Mouse (Mus musculus) regulatory T cell (primary cell): ENCODE data around the gene Pidd1.
"Not testable (repeated sequence)": the region's sequence is repeated elsewhere in the genome, so short reads cannot be mapped to it uniquely, and the experiment has no call there.

Source experiments
- in situ Hi-C: fragments of 300-600 bp; cut with MboI, MseI; formaldehyde crosslinking; loops from one replicate; pipeline ENCODE4 v1.15.1; 2025; ENCODE audit warnings: high pct_unique_total_duplicates

Pidd1 gene

GRCm38 (mm10) chr7:141460391-141461113 is 16.7 kb upstream of the Pidd1 start, which contains the start of gene Cracr2b:
Gene Cracr2b (plus strand): TSS chr7:141461094.
- in situ Hi-C loops, result no loop called here

DNA sequence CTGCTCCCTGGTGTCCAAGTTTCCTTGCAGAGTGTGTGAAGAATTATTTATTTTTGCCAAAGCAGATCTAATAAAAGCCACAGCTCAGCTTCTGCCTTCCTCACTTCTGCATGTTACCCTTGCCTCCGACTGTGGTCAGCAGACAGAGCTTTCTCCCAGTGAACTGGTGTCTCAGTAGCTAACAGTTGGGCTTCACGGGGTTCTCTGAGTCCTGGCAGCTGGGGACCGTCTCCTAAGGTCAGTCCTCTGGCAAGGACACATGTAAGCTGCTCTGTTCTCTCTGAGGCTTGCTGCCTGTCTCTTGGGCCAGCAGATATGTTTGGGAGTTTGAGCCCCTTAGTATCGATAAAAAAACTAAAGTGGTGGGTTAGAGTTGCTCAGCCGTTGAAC is 16.2 kb upstream of the Pidd1 start:
- in situ Hi-C loops, result no loop called here

DNA sequence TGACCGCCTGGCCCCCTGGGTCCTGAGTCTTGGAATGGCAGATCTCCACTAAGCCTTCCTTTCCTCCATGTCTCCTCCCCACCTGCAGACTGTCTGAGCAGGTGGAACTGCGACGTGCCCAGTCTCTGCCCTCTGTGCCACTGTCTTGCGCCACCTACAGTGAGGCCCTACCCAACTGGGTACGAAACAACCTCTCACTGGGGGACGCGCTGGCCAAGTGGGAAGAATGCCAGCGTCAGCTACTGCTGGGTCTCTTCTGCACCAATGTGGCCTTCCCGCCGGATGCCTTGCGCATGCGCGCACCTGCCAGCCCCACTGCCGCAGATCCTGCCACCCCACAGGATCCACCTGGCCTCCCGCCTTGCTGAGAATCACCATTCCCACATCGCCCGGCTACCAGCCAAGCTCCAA is 15.5 kb upstream of the Pidd1 start:
- in situ Hi-C loops, result no loop called here

DNA sequence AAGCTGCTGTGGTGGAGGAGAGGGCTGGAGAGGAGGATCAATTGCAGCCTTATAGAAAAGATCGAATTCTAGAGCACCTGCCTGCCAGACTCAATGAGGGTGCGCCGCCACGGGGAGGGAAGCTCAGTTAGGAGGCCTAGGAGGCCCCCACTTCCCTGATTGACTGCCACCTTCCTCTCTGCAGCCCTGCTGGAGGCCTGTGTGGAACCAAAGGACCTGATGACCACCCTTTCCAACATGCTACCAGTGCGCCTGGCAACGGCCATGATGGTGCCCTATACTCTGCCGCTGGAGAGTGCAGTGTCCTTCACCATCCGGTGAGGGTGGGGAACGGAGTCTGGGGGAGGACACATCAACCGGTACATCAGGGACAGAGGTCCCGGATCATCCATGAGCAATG is 14.8 kb upstream of the Pidd1 start:
- in situ Hi-C loops, result no loop called here

- in situ Hi-C loops, result no loop called here
Observed at GRCm38 (mm10) chr7:141457986-141458660, 14.3 kb upstream of the Pidd1 start.

DNA sequence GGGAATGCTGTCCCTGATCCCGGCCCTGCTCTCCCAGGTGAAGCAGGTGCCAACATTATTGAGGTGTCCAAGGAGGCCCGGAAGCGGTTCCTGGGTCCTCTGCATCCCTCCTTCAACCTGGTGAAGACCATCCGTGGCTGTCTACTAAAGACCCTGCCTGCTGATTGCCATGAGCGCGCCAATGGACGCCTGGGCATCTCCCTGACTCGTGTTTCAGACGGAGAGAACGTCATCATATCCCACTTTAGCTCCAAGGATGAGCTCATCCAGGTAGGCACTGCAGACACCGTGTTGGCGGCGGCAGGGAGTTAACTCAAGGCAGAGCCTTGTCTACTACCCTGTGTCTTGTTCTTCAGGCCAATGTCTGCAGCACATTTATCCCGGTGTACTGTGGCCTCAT is 13.4 kb upstream of the Pidd1 start:
- in situ Hi-C loops, result no loop called here

- in situ Hi-C loops, result no loop called here
Observed at GRCm38 (mm10) chr7:141456739-141457138, 12.9 kb upstream of the Pidd1 start.

DNA sequence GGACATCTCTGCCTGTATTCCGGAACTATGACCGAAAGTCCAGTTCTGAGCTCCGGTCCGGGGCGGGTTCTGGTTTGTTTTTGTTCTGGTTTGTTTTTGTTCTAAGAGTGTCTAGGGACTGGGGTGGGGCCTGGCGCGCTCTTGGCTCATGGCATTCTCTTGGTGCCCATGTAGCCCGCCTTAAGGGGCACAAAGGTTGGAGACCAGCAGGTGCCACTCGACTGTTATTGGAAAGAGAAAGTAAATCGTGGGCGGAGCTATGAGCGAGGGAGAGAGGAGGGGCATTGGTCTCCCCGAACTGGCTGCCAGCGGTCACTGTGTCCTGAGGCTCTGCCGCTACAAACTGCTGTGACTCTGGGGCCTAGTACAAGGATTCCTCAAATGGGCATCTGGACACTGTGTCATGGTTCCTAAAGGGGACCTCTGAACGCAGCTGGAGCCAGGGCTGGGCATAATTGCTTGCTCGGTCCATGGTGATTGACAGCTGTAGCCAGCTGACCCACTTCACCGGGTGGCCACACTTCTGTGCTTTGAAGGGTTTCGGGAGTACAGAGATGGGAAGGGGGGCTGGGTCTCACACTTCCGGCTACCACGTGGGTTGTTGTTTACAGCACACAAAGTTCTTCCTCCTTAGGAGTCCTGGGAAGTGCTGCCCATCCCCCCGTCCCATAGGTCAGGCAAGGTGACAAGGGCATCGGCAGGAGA is 11.9 kb upstream of the Pidd1 start:
- in situ Hi-C loops, result no loop called here

DNA sequence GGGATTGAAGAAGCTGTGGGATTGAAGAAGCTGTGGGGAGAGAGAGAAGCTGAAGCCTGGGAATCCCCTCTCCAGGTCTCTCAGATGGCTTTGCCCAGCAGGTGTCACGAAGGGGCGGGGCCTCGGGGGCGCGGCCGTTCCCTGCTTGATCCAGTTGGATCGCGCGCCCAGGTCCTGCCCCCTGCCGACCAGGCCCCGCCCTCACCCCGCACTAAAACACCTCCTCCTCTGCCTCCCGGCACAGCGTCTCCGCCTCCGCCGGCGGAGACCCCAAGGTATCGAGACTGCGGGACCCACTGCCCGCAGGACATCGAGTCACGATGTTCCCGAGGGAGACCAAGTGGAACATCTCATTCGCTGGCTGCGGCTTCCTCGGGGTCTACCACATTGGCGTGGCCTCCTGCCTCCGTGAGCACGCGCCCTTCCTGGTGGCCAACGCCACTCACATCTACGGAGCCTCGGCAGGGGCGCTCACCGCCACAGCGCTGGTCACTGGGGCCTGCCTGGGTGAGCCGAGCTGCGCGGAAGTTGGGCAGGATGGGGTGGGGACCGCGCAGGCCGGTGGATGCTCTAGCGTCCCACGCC is 11.2 kb upstream of the Pidd1 start, which contains the start of gene Pnpla2:
Gene Pnpla2 (plus strand): TSS at position 232 of the 585 bp plus-strand sequence.
- in situ Hi-C loops, result no loop called here

GRCm38 (mm10) chr7:141453636-141454035 is 9.8 kb upstream of the Pidd1 start:
- in situ Hi-C loops, result no loop called here

DNA sequence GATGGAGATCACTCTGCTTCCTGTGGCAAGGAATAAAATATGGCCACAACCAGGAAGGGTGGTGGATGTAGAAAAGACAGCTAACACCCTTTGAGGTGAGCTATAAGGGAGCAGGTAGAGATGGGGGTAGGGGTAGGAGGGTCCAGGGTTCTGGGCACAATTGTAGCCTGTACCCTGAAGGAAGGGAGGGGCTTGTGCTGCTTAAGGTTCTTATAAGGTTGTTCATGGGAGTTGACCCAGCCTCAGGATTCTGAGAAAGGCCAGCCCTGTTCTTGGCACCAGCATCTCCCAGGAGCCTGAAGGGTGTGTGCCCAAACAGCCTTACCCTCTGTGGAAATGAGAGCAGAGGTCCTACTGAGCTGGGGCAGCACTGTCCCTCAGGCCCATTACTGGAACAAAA is 8.1 kb upstream of the Pidd1 start:
- in situ Hi-C loops, result no loop called here

GRCm38 (mm10) chr7:141447110-141447991 is 3.5 kb upstream of the Pidd1 start, which contains the start of gene Rplp2:
Gene Rplp2 (plus strand): TSS chr7:141447370.
- in situ Hi-C loops, result no loop called here

DNA sequence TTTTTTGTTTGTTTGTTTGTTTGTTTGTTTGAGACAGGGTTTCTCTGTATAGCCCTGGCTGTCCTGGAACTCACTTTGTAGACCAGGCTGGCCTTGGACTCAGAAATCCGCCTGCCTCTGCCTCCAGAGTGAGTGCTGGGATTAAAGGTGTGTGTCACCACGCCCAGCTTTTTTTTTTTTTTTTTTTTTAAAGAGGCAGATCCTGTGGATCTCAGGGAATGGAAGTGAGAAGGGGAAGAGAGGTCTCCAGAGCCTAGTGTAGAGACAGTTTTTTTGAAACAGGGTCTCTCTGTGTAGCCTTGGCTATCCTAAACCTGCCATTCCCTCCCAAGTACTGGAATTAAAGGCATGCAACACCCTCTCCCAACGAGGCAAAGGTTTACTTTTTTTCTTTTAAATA is 2.5 kb upstream of the Pidd1 start:
- in situ Hi-C loops, result not testable (repeated sequence)

- in situ Hi-C loops, result no loop called here
Observed at GRCm38 (mm10) chr7:141443081-141443821, 574 bp downstream of the Pidd1 start.

- in situ Hi-C loops, result no loop called here
Observed at GRCm38 (mm10) chr7:141442199-141442598, 1.6 kb downstream of the Pidd1 start.

DNA sequence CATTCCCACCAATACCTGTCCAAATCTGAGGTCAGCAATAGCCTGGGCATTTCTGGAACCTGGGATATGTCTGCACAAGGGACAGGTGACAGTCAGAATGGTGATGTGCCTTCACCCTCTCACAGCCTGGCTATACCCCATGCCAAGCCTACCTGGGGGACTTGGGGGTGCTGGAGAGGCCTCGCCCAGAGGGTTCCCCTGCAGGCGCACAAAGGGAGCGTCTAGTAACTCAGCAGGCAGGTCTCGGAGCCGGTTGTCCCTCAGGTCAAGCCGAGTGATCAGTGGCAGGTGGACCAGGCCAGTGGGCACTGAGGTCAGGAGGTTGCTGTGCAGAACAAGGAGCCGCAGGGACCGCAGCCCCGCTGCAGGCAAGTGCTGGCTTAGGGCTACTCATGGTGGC is 2.4 kb downstream of the Pidd1 start:
- in situ Hi-C loops, result no loop called here

DNA sequence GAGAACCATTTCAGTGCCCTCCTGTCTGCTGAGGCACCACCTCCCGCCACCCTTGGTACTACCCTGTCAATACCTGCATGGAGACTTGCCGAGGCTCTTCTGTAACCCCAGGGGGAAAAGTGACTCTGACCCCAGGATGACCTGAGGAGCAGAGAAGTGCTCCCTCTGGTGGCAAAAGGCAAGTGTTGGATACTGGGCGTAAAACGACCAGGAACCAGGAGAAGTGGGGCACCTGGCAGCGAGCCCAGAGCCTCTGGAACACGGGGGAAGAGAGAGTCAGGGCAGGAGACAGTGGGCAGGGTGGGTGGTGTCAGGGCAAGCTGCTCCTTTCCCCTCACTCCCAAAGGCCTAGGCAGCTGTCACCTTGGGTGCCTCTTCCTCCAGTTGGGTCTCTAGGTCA is 3.2 kb downstream of the Pidd1 start:
- in situ Hi-C loops, result no loop called here

DNA sequence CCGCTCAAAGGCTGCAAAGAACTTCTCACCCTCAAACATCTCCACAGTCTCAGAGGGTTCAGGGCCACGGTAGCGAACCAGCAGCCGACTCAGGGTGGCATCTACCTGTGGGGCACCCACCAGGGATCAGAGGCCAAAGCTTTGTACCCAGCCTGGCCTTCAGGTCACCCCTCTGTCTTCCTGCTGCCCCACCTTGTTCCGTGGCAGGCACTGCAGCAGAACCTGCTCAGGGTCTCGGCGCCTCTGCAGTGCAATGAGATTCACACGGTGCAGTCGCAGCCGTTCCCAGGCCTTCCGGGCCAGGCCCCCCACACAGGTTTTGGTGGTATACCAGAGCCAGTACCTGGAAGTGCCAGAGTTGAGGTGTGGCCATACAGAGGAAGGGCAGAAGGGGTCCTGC is 4.0 kb downstream of the Pidd1 start:
- in situ Hi-C loops, result loop anchor here (10.0 kb wide), 1 partner anchor 1305 kb away; the partner anchor contains the start of gene Mtg1

DNA sequence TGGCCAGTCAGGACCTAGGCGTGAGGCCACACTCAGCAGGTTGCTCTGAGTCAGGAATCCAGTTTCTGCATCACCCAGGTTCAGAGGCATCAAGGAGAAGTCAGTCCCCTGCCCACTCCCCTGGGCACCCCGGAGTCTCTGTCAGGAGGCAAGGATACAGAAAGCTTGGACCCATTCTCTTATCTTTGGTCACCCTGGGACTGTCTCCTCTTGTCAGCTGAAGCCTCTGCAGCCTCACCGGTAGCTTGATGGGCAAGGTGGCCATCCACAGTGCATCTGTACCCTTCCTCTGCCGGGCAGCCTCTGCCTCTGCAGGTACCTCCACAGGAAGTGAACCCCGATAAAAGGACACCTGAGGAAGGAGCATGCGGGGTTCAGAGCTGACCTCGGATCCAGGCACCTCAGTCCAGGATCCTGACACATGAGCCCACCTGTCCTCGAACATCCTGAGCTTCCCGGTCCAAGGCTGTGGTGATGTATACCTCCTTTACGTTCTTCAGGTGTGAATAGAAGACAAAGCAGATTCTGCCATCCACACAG is 4.6 kb downstream of the Pidd1 start:
- in situ Hi-C loops, result loop anchor here (10.0 kb wide), 1 partner anchor 1304 kb away; the partner anchor contains the start of gene Mtg1
